Mouse (Mus musculus) left cerebral cortex, adult 9 months (tissue): ENCODE results near the gene Vmn1r184.
"Not testable (repeated sequence)": the region's sequence is repeated elsewhere in the genome, so short reads cannot be mapped to it uniquely, and the experiment has no call there.

Experiments
- DNase-seq, 2 experiments: peaks; one replicate each; pipeline ENCODE4 v3.0.0; 2022; ENCODE audit warnings: low spot score in 2 of 2

Gene Vmn1r184

DNA sequence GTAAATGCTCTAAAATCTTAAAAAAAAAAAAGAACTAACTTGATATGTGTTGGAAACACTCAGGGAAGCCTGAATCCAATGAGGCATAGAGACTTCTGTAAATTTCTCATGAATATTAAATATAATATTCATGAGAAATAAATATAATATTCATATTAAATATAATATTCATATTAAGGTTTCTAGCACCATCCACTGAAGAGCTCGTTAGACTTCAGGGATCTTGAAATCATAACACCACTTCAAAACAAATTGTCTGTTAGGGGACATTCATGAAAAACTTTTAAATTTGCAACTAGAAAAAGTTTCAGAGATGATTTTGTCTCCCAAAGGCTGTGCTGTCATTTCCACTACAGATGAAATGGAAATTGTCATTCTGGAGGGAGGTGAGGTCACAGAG is at the start of gene Vmn1r184:
Vmn1r184 (plus strand) TSS at position 301 of the 400 bp plus-strand sequence.
- not testable (repeated sequence) for DNase-seq

DNA sequence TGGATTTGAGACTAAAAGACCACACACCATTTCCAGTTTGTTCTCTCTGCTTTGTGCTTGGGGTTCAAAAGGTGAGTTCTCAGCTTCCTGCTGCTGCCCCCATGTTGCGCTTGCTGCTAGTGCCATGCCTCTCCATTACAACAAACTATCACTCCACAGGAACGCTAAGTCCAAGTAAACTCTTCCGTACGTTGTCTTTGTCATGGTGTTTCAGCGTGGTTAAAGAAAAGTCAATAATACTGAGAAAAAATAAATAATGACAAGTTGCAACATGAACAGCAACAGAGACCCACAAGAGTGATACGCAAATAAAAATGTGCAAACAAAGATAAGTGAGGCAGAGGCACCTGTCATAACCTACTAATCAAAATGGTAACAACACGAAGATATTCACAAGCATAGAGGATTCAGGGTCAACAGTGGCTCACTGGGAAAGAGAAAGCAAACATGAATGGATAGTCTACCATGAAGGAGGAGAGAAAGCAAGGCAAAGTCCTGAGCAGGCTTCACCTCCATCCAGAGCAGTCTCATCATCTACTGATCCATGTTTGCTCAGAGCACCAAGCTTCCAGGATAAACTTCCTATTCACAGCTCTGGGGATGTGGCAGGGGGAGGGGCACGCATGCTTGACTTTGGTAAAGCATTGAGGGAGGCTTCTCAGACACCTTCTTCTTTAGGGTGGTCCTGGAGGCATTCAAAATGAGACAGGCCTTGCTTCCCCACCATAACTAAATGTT is 43.5 kb downstream of the Vmn1r184 start:
- not testable (repeated sequence) for DNase-seq

DNA sequence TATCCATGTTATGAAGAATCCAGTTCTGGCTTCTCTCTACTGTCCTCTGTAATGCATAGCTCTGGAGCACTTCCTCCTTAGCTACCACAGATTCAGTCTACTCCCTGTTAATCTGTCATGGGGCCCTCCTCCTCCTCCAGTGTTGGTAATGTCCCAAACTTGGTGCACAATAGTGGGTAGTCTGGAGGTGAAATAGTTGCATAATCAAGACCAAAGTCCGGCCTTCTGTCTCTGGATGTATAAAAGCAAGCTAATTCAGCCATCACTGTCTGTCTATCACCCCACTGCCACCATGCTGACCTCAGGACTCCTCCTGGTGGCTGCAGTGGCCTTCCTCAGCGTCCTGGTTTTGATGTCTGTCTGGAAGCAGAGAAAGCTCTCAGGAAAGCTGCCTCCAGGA is 46.8 kb downstream of the Vmn1r184 start, which contains the start of gene Cyp2a4:
Cyp2a4 (plus strand) TSS at position 244 of the 400 bp plus-strand sequence.
- DNase-seq, result not testable (repeated sequence)

DNA sequence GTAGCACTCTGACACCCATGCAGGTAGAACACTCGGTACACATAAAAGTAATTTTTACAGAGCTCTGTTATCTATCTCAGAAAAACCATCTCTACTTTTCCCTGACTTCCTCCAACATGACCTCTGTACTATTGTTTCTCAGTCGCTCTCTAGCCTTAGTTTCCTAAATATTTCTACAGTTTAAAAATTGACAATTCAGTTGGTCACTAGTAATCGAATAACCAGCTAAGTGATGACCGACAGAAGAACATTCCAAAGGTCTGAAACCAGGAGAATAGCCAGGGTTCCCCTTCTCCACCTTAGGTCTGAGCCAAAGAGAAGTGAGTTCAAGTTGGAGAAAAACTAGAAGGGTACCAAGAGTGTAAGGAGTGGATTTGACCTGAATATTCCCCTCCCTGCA is 51.7 kb downstream of the Vmn1r184 start:
- not testable (repeated sequence) for DNase-seq

DNA sequence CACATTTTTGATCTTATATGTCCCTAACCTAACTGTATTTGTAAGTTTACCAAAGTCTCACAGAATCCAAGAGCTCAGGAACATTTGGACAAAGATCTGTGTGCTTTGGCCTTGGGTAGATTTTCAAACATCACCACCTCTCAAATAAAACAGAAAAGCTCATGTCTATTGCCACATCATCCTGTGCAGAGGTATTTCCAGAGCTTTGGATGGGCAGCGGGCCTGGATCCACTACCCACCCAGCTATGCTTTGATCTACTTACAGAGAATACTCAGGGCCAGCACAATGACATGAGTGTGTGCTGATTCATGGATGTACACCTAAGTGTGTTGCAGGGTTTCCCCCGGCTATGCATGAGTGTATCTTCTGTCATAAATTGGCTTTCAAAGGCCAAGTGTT is 55.1 kb downstream of the Vmn1r184 start:
- DNase-seq, result not testable (repeated sequence)

DNA sequence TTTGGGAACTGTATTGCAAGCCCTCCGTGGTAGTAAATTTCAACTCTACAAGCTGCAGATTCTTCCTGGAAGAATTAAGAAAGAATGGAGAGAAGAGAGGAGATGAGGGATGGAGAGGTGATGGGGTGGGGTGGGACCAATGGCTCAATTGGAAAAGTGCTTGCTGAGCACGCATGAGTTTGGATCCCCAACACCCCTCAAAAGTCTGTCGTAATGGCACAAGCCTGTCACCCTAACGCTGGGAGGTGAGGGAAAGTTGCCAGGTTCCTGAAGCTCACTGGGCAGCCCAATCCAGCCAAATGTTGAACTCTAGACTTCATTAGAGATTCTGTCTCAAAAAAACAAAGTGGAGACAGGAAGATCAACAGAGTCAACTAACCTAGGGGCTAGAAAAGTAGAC is 55.7 kb downstream of the Vmn1r184 start:
- not testable (repeated sequence) for DNase-seq
